Mouse (Mus musculus) heart, embryonic 10.5 days (tissue): Measurements from ENCODE around the gene Mical3. TPM values are rescaled to one million over a fixed set of nuclear protein-coding genes. Genes with fewer than 3 reads are reported as not detected.

ENCODE experiments used
- DNase-seq: peaks from one replicate; pipeline ENCODE4 v3.0.0-alpha.2; 2017; ENCODE audit warnings: low spot score
- H3K27ac ChIP-seq: fragments of 300-500 bp; sonication (generic); 2 replicates; pipeline ENCODE4 v1.5.1; 2016; ENCODE audit warnings: mild to moderate bottlenecking
- H3K27me3 ChIP-seq: fragments of 300-500 bp; sonication (generic); 2 replicates; pipeline ENCODE4 v1.6.1; 2016; ENCODE audit warnings: mild to moderate bottlenecking; ENCODE audit not compliant: poor library complexity, insufficient read depth, severe bottlenecking
- H3K36me3 ChIP-seq: fragments of 300-500 bp; sonication (generic); 2 replicates; pipeline ENCODE4 v1.6.1; 2016; ENCODE audit warnings: mild to moderate bottlenecking, moderate library complexity
- H3K4me1 ChIP-seq: fragments of 300-500 bp; sonication (generic); 2 replicates; pipeline ENCODE4 v1.6.1; 2016; ENCODE audit warnings: mild to moderate bottlenecking
- H3K4me3 ChIP-seq: fragments of 300-500 bp; sonication (generic); 2 replicates; pipeline ENCODE4 v1.5.1; 2016; ENCODE audit warnings: mild to moderate bottlenecking, moderate library complexity
- H3K9me3 ChIP-seq: fragments of 300-500 bp; sonication (generic); 2 replicates; pipeline ENCODE4 v1.6.1; 2016; ENCODE audit warnings: mild to moderate bottlenecking, moderate library complexity
- WGBS: fragments of 180-500 bp; shearing (Covaris S2); methylation state at CpG from one replicate; pipeline ENCODE4 v1.1.7; 2016; 5-methylcytosine and 5-hydroxymethylcytosine counted together
- polyA plus RNA-seq: library from polyadenylated mRNA; unstranded; fragments of >200 nt; fragmentation: Nextera tagmentation; extraction: Ambion mirVana; gene quantifications from 2 replicates; pipeline ENCODE4 v1.2.1, GENCODE M21; 2016

Gene Mical3
- polyA plus RNA-seq, 1 experiment from 2014 or later: 25.8 TPM

GRCm38 (mm10) chr6:120943551-120943950 is 187.2 kb downstream of the Mical3 start:
- Histone ChIP-seq H3K4me3 (no peak overlapping the region), H3K27me3 (no peaks in the 10 kb centered on the region), H3K4me1 (peaks cover under 1% of the 10 kb centered on the region; the same call in 1 of the 2 replicates), H3K9me3 (no peaks in the 10 kb centered on the region), H3K27ac (no peak overlapping the region), H3K36me3 (peaks cover 41% of the 10 kb centered on the region)
- DNase-seq: no peak
- 75% methylated on average over 10 of the region's 10 CpGs for WGBS

DNA sequence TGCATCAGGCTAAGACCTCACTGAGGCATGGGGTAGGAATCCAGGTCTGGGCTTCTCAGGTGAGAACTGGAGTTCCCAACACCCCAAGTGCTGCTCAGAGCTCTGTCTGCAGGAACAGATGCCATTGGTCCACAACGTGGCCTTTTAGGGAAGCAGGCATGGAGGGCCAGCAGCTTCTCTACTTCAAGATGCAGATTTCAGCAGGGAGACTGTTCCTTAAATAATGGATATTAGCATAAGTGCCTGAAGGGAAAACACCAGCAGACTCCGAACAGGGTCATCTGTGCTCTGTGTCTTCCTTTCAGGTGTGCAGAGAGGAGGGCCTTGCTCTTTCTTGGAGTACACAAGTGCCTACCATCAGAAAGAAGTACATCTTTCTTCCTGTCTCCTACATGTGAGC is 187.7 kb downstream of the Mical3 start:
- DNase-seq: no peak
- Histone ChIP-seq H3K4me1 (peaks cover 4% of the 10 kb centered on the region; the same call in 1 of the 2 replicates), H3K9me3 (no peaks in the 10 kb centered on the region), H3K4me3 (no peak overlapping the region), H3K36me3 (peaks cover 36% of the 10 kb centered on the region), H3K27me3 (no peaks in the 10 kb centered on the region), H3K27ac (no peak overlapping the region)
- WGBS: 76% methylated on average over 2 of the region's 2 CpGs

DNA sequence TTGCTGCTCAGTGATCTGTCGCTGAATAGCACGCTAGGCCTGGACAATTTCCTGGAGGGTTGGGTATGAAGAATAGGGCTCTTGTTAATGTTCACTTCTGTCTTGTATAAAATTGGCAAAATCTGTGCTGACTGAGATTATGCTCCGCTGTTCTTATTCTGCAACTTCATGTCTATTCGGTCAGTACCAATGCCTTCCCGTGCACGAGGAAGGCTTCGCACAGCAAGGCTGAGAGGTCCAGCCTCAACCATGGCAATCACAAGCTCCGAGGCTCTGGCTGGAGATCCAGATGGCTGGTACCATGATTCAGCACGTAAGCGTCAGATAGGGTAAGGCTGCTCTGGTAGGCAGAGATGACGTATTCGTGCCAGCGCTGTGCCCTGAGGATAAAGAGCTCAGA is 189.2 kb downstream of the Mical3 start:
- 95% methylated on average over 13 of the region's 13 CpGs for WGBS
- no peak overlapping the region for H3K27ac ChIP-seq
- peaks cover 29% of the 10 kb centered on the region for H3K36me3 ChIP-seq
- H3K4me1 ChIP-seq: peaks cover 4% of the 10 kb centered on the region; the same call in 1 of the 2 replicates
- no peaks in the 10 kb centered on the region for H3K27me3 ChIP-seq
- H3K4me3 ChIP-seq: no peak overlapping the region
- H3K9me3 ChIP-seq: no peaks in the 10 kb centered on the region
- DNase-seq: no peak

GRCm38 (mm10) chr6:120941084-120941481 is 189.7 kb downstream of the Mical3 start:
- no peaks in the 10 kb centered on the region for H3K27me3 ChIP-seq
- no peak overlapping the region for H3K4me3 ChIP-seq
- peaks cover 27% of the 10 kb centered on the region for H3K36me3 ChIP-seq
- no peak overlapping the region for H3K27ac ChIP-seq
- no peak for DNase-seq
- no peaks in the 10 kb centered on the region for H3K9me3 ChIP-seq
- H3K4me1 ChIP-seq: peaks cover 4% of the 10 kb centered on the region; the same call in 1 of the 2 replicates
- WGBS: 89% methylated on average over 7 of the region's 7 CpGs

GRCm38 (mm10) chr6:120940446-120941083 is 190.2 kb downstream of the Mical3 start:
- DNase-seq: no peak
- 85% methylated on average over 7 of the region's 7 CpGs for WGBS
- Histone ChIP-seq H3K9me3 (no peaks in the 10 kb centered on the region), H3K36me3 (peaks cover 23% of the 10 kb centered on the region; the same call in 1 of the 2 replicates), H3K27ac (no peak overlapping the region), H3K27me3 (no peaks in the 10 kb centered on the region), H3K4me1 (peaks cover 10% of the 10 kb centered on the region), H3K4me3 (no peak overlapping the region)

DNA sequence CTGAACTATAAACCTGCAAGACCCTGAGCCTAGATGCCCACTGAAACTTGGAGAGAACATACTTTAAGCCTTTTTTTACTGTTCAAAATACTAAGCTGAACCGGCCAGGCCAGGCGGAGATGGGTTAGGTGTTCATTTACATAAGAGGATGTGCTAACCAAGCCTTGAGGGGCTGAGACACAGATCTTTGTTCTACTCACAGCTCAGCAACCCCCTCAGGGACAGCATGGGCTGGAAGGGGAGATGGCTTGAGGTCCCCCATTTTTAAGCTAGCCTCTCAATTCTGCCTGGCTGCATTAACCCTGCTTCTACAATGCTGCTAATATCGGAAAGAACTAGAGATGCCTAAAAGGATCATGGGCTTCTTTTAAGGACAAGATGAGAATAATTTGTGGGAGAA is 191.0 kb downstream of the Mical3 start:
- no peak overlapping the region for H3K27ac ChIP-seq
- peaks cover 11% of the 10 kb centered on the region for H3K4me1 ChIP-seq
- H3K27me3 ChIP-seq: no peaks in the 10 kb centered on the region
- 78% methylated on average over 3 of the region's 3 CpGs for WGBS
- H3K9me3 ChIP-seq: no peaks in the 10 kb centered on the region
- H3K36me3 ChIP-seq: peaks cover 25% of the 10 kb centered on the region
- H3K4me3 ChIP-seq: no peak overlapping the region
- no peak for DNase-seq

DNA sequence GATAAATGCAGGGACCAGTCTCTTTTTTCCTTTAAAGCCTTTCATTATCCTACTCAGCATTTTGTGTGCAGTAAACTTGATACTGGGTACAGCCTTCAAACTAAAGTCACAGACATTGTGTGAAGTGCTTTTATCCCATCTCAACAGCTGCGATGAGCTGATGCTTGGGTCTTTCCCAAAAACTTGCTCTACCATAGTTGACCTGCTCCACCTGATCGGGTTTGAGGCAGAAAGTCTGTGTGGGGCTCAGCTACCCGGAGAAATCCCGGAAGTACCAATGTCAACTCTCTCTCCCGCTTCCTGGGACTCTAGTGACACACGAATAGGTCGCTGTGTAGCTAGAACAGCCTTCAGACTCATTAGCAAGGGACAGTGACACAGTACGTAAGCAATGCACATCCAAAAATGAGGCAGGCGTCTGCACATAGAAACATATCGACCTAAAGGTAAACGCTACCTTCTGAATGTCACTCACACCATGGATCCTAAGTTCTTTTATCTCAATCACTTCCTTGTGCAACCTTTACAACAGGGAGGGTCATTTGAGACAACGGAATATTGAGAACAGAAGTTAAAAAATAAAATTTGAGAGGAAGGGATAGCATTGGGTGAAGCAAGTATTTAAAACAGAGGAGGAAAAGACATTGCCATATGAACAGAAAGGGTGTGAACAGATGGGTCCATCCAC is 191.9 kb downstream of the Mical3 start:
- peaks cover 30% of the 10 kb centered on the region for H3K36me3 ChIP-seq
- no peak for DNase-seq
- 87% methylated on average over 12 of the region's 12 CpGs for WGBS

DNA sequence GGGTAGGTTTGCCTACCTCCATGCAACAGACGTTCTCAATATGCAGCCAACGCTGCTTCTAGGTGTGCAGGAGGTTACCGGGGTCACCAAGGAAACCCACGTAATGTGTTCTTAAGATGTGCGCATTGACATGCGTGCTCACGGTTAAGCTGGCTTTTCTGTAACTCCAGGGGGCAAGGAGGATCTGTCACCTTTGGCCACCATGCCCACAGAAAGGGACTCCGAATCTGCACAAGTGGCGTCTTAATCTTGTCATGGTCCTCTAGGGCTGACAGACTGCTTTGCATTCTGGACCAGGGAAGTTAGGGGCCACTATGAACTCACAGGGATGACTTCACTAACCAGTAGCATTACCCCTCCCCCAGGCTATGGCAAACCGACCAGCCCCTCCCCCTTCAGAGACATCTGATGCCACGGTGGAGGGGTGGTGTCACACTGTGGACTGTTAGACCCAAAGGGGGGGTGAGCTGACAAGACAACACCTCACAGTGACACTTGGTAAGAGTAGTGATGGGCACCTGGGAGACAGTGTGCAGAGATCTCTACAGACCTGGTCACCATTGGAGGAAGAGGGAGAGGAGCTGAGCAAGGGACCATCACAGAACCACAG is 192.7 kb downstream of the Mical3 start:
- H3K4me3 ChIP-seq: no peak overlapping the region
- H3K27me3 ChIP-seq: no peaks in the 10 kb centered on the region
- no peak overlapping the region for H3K27ac ChIP-seq
- DNase-seq: no peak
- H3K4me1 ChIP-seq: peaks cover 11% of the 10 kb centered on the region
- WGBS: 79% methylated on average over 11 of the region's 11 CpGs
- H3K9me3 ChIP-seq: no peaks in the 10 kb centered on the region
- peaks cover 37% of the 10 kb centered on the region for H3K36me3 ChIP-seq

More for the DNA sequence above, 191.9 kb downstream of the Mical3 start:
- Histone ChIP-seq H3K4me3 (no peak overlapping the region), H3K9me3 (no peaks in the 10 kb centered on the region), H3K4me1 (peaks cover 11% of the 10 kb centered on the region), H3K27ac (no peak overlapping the region), H3K27me3 (no peaks in the 10 kb centered on the region)

DNA sequence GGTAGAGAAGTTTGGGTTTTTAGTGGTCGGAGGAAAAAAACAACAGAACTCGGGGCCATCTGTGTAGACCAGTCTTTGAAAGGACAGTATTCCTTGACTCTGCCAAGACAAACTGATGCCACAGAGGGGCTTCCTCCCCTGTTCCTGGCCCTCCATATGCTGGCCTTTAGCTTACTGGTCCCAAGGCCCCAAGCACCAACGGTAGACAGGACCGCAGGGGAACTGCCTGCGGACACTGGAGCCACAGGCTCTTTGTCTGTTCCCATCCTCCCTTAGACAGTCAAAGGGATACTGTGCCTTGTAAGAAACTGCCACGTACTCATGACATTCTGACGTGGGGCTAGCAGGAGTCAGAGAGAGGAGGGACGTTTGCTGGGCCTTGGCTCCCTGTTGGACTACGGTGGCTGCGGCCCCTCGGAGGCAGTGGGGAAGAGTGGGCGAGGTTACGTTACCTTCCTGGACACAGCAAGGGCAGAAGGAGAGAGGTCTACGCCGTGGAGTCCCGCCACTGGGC is 193.6 kb downstream of the Mical3 start:
- Histone ChIP-seq H3K36me3 (peaks cover 46% of the 10 kb centered on the region), H3K27ac (no peak overlapping the region), H3K27me3 (no peaks in the 10 kb centered on the region), H3K4me3 (no peak overlapping the region), H3K4me1 (peaks cover 19% of the 10 kb centered on the region), H3K9me3 (no peaks in the 10 kb centered on the region)
- WGBS: 73% methylated on average over 16 of the region's 16 CpGs
- no peak for DNase-seq

DNA sequence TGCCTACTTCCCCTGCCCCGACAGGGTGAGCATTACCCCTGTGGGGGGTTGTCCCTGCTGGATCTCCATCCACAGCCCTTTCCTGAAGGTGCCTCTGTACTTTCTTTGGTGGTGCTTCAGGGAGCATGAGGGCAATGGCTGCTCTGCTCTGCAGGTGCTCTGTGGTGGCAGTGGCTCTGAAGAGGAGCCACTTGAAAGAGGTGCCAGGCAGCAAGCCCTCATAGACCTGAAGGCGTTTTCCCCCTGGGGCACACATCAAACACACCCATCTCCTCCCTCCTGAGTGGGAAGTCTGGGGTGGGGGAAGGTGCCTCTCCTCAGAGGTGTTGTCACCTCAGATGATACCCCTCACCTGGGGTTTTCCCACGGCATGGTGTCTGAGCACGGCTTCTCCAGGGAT is 196.6 kb downstream of the Mical3 start:
- H3K27ac ChIP-seq: no peak overlapping the region
- H3K4me1 ChIP-seq: peaks cover 19% of the 10 kb centered on the region
- no peaks in the 10 kb centered on the region for H3K27me3 ChIP-seq
- peaks cover 55% of the 10 kb centered on the region for H3K36me3 ChIP-seq
- no peak overlapping the region for H3K4me3 ChIP-seq
- no peak for DNase-seq
- H3K9me3 ChIP-seq: no peaks in the 10 kb centered on the region
- 66% methylated on average over 4 of the region's 4 CpGs for WGBS

- 88% methylated on average over 7 of the region's 7 CpGs for WGBS
- Histone ChIP-seq H3K36me3 (peaks cover 55% of the 10 kb centered on the region), H3K4me1 (peaks cover 19% of the 10 kb centered on the region), H3K9me3 (no peaks in the 10 kb centered on the region), H3K4me3 (no peak overlapping the region), H3K27ac (no peak overlapping the region), H3K27me3 (no peaks in the 10 kb centered on the region)
- DNase-seq: no peak
These were observed 197.1 kb downstream of the Mical3 start for GRCm38 (mm10) chr6:120933670-120934069.

- DNase-seq: no peak
- Histone ChIP-seq H3K27ac (0 out of 2 replicates have a peak overlapping the region, but pooled peaks have one; percentile 2), H3K36me3 (peaks cover 55% of the 10 kb centered on the region), H3K9me3 (no peaks in the 10 kb centered on the region), H3K4me1 (peaks cover 15% of the 10 kb centered on the region), H3K27me3 (no peaks in the 10 kb centered on the region), H3K4me3 (no peak overlapping the region)
- WGBS: 70% methylated on average over 12 of the region's 12 CpGs
These were observed 198.2 kb downstream of the Mical3 start for GRCm38 (mm10) chr6:120932597-120932996.
